Mouse (Mus musculus) ovary, postnatal 14 days (tissue): Measurements from ENCODE around the gene Gm8122.
"Not testable (repeated sequence)": the region's sequence is repeated elsewhere in the genome, so short reads cannot be mapped to it uniquely, and the experiment has no call there.

Experiments used
- DNase-seq: peaks from one replicate; pipeline ENCODE4 v3.0.0; 2022; ENCODE audit warnings: low spot score

Gm8122 gene

DNA sequence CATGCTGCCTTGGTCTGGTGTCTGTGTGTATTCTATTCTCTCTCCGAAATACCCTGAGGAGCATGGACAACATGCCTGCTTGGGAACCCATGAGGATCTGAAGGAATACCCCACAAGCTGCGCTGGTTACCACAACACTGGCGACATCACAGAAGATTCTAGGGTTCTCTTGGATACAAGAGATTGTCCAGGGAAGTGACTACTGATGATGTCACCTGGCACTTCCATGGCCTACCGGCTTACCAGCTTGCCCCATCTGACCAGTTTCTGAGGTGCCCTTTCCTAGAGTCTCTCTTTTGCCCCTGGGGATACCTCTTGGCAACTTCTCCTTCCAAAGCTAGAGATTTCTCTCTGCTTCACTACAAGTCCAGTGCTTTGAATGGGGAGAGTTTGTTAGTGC, at the start of gene Gm8122:
Gene Gm8122, minus strand, starts transcription at position 101 of the 400 bp plus-strand sequence.
- DNase-seq, result not testable (repeated sequence)

DNA sequence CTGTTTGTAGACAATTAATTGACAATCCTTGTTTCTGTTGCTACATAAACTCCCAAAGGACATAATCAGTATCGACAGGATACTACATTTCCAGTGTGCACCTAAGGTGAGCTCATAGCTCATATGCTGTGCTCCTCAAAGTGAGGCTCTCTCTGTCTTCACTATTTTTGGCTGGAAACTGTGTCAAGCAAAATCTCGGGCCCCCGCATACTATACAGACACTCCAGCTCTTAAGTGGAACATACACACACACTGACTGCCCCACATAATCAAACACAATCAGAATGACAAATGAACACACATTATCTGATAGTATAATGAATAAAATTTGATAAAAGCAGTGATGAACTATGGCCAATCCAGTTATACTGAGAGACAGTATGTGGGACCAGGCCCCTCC, 43.6 kb upstream of the Gm8122 start:
- DNase-seq, result not testable (repeated sequence)

DNA sequence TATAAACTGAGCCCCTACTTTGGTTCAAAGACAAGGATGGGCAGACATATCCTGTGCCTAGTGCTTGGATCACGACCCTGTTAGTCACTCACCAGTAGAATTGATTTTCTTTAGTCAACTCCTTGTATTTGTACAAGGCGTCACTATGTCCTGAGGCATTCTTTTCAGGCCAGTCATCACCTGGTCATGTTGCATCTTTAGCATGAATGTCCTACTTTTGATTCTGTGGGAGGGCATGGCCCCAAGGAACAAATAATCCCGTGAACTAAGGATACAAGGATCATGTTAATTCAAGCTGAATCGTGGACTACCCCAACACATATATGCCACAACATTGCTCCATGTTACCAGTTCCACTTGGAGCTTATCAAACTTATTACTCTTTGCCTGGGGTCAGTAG, 43.0 kb upstream of the Gm8122 start:
- not testable (repeated sequence) for DNase-seq

DNA sequence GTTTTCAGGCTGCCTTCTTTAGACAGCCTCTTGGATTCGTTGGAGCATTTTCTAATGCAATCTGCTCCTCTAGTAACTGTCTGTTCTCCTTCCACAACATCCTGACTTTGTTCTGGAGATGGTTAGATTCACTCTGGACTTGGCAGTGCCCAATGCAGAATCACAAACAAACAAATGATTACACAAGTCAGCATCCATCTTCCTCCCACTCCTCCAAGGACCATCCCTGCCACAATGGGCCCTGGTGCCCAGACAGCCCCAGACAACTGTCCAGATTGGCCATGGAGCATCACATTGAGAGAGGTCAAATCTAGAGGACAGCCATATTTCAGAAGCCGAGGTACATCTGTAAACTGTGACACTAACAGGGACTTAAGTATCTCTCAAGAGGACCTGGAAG, 42.4 kb upstream of the Gm8122 start:
- not testable (repeated sequence) for DNase-seq

DNA sequence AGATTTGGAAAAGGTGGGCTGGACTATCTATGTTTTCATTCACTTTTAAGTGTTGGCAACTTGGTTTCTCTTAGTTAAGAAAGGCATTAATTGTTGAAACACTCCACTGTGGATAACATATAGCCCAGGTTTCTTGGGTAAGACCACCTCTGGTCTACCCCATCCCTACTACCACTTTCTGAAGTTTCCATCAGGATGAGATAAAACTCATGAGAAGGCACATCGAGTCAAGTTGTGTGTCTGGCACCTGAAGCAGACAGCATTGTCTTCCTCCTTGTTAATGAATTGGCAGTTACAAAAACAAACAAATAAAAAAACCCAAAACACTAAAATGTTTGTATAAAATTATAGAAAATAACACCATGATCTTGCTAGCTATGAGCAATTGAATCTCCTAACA, 40.6 kb upstream of the Gm8122 start:
- not testable (repeated sequence) for DNase-seq

DNA sequence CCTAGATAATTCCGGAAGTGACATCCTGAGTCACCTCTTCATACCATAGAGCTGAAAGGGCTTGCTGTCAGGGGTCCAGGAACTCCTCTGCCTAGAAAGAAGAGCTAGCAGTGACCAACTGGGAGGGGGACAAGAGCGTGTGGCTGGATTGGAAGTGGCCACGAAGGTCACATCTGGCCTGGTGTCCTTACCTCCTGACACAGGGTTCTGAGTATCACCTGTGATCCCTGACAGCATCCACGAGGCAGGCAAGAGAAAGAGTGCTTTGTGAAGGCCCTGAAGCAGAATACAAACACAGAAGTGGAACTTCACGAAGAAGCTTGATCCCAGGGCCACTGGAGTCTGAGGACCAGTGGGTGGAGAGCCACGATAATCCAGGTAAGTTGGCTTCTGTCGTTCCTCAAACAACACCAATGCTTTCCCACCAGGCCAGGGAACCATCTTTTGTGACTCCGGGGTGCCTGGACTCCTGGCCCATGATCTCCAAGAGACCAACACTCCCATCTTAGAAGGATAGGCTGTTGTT, 39.9 kb upstream of the Gm8122 start, which contains the start of gene Gm9732:
Gene Gm9732, plus strand, starts transcription at position 51 of the 526 bp plus-strand sequence.
- DNase-seq, result not testable (repeated sequence)

DNA sequence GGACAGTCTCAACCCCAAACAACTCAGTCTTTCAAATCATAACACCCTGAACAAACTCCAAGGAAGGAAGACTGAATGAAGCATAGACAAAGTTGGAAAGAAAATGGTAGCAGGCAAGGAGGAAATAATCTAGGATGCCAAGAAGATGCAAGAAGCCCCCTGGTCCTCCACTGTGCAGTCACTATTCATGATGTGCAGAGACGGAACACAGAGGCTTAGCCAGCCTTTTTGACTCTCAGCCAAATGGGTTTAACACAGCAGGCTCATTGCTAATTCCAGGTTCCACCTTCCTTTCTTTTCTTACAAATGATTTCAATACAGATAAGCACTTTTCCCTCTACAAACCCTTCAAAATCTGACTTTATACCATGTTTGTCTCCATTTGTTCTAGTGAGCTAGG, 38.1 kb upstream of the Gm8122 start:
- DNase-seq, result not testable (repeated sequence)

DNA sequence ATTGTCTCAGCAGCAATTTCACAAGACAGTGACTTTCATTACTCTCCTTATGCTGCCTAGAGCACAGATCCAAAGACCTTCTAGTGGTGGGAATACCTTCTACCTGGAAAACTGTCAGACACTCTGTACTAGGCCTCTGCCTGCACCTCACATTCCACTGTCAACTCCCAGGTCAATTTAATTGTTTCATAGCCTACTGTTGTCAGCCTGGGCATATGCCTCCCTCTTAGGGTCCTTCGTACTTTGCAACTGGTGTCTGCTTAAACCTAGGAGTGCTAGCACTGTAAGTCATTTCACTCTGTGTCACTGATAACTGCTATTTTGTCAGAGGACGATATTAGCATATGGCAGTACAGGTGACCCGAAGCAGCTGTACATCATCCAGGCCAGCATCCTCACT, 34.1 kb upstream of the Gm8122 start:
- DNase-seq, result not testable (repeated sequence)

DNA sequence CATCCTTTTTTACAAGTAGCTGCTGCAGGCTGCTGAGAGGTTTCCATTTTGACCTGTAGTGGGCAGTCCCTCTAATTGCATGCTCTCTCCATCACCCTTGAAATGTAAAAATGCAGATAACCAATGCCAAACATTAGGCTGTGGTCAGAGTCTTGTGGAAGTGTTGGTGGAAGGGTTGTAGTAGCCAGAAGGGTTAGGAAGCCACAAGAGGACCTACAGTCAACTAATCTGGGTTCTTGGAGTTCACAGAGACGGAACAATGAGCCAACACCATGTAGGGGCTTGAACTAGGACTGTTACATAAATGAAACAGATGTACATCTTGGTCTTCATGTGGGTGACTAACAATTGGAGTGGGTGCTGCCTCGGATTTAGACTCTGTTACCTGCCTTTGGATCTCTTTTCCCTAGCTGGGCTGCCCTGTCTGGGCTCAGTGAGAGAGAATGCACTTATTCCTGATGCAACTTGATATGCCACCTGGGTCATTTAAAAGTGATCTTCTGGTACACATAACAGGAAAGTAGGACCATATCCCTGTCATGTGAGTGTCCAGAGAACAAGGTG, 33.5 kb upstream of the Gm8122 start:
- DNase-seq, result not testable (repeated sequence)

DNA sequence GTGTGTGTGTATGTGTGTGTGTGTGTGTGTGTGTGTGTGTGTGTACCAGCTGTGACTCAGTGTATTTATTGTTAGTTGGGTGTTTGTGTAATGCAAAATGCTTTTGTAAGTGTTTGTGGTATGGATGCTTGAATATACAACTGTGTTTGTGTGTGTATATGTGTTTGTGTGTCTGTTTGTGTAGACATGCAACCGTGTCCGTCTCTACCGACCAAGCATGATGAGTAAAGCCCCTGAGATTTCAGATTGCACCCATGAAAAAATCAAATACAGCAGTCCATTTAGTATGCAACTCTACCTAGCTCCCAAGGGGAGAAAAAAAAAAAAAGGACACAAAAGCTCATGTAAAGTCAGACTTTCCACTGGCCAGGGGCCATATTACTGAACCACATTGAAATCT, 28.3 kb upstream of the Gm8122 start:
- DNase-seq, result not testable (repeated sequence)

DNA sequence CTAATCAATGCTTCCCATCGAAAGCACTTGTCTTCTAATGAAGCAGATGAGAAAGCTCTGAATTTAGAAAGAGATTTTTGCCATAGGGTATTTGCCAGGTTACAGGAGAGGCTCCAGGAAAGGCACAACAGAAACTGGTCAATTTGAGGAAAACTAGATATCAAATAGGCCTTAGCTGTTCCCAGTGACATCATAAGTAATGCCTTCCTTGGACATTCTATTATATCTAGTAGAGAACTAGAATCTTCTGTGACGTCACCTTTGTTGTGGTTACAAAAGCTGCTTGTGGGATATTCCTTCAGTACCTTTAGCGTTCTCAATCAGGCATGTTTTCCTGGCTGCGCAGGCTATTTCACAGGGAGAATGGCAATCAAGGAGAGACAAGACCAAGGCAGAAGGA, 23.2 kb upstream of the Gm8122 start, which contains the start of gene Gm8126:
Gene Gm8126, plus strand, starts transcription at position 301 of the 400 bp plus-strand sequence.
- DNase-seq, result not testable (repeated sequence)

DNA sequence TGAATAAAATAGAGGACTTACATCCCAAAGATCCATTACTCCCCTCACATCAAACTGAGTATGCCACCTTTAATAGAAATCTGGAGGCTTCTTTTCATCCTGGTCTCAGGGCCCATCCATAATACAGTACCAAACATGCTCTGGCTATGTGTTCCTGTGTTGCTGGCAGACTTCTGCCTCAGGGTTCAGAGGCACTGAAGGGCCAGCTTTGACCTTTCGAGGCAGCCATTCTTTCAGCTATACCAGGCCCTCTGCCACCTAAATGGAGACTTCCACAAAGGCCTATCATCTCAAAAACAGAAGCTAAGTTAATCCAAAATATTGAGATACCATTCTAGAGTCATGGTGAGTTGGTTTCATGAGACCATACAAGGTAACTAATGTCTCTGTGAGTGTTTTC, 21.4 kb upstream of the Gm8122 start:
- not testable (repeated sequence) for DNase-seq

DNA sequence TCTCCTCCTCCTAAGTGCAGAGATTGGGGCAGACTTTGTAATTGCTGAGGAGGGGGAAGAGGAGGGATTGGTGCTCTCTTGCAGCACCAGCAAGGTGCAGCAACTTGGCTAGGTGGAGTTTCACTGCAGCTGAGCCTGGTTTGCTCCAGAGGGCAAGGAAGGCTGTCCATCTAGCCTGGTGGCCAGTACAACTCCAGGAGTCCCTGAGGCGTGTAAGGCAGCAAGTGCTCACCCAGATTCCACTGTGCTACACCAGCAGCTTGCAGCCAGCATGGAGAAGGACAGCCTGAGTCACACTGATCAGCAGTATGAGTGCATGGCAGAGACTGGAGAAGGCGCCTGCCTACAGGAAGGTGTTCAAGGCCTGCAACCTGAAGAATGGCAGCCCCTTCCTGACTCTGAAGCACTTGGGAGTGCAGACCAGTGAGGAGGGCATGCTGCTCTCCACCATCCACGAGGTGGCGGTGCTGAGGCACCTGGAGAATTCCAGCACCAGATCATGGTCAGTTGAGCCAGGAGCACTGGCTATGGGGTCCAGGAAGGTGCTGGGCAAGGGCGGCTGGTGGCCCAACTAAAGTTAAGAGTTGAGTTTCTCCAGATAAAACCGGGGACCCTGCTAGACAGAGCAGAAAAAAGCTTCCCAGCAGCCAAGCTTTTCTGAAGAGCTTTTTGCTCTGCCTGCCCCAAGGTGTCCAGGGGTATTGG, 15.6 kb upstream of the Gm8122 start:
- not testable (repeated sequence) for DNase-seq

DNA sequence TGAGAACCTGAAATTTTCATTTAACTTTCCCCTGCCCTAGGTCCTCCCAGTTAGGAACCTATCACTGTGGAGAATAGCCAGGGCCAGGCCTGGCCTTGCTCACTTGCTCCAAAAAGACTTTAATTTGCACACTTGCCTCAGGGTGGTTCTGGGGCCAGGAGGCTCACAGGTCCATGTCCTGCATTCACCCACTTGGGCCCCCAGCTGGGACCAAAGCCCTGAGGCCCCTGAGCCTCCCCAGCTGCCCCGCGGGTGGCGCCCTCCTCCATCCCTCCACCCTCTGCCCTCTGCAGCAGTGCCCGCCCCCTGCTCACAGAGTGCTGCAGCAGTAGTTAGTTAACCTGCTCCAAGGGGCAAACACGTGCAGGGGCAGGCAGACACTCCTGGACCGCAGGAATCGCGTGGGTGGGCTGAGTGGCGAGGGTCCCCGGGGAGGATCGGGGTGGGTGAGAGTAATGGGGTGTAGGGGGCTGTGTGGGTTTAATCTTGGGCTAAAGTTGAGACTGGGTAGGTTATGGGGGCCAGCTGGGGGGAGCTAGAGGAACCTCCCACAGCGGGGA, 14.6 kb upstream of the Gm8122 start:
- not testable (repeated sequence) for DNase-seq

DNA sequence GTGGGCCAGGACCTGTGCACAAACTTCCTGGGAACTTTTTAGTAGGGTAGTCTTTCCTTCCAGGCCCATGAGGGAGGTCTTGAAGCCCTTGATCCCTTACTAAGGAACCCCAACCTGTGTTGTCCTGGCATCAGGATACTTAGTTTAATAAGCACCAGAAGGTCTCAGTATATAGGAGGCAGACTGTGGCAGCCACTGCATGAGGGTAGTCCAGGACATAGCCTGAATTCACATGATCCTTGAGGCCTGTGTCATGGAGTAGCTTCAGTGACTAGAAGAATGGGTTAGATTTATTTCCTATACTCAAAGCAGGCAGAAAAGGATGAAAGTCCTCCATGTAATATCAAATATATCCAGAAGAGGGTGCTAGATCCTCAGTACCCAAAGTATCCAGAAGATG, 2.7 kb upstream of the Gm8122 start:
- DNase-seq, result not testable (repeated sequence)
